Mouse (Mus musculus) heart, embryonic 12.5 days (tissue): ENCODE measurements around the gene Hhat. TPM values are rescaled to one million over a fixed set of nuclear protein-coding genes. Genes with fewer than 3 reads are reported as not detected.

Source experiments
- polyA plus RNA-seq: library from polyadenylated mRNA; unstranded; fragments of >200 nt; fragmentation: Nextera tagmentation; extraction: Ambion mirVana; gene quantifications from 2 replicates; pipeline ENCODE4 v1.2.1, GENCODE M21; 2016

Hhat gene
- polyA plus RNA-seq, 1 experiment from 2014 or later = 6.7 TPM

Other genes starting within 250 kb of the Hhat start
- 18.1 and 18.8 TPM in 2 replicates for gene Sertad4, start 84.5 kb upstream of the Hhat start, polyA plus RNA-seq